Mouse (Mus musculus) forebrain, embryonic 11.5 days (tissue): Measurements from ENCODE around the gene Tvp23a. TPM values are rescaled to one million over a fixed set of nuclear protein-coding genes. Genes with fewer than 3 reads are reported as not detected.

Experiments used
- ATAC-seq: fragments of 200-750 bp; cut with Nextera tagmentation; replicated peaks from 2 replicates; pipeline ENCODE4 v1.8.0; 2017; ENCODE audit warnings: moderate TSS enrichment; ENCODE audit not compliant: low FRiP score
- DNase-seq: peaks from one replicate; pipeline ENCODE4 v3.0.0-alpha.2; 2017; ENCODE audit warnings: low spot score
- H3K27ac ChIP-seq: fragments of 300-500 bp; sonication (generic); 2 replicates; pipeline ENCODE4 v1.5.1; 2014; ENCODE audit warnings: low read depth, low read length
- H3K27me3 ChIP-seq: fragments of 300-500 bp; sonication (generic); 2 replicates; pipeline ENCODE4 v1.6.1; 2014; ENCODE audit warnings: mild to moderate bottlenecking, low read length, mixed read lengths; ENCODE audit not compliant: control insufficient read depth, insufficient read depth
- H3K36me3 ChIP-seq: fragments of 300-500 bp; sonication (generic); 2 replicates; pipeline ENCODE4 v1.6.1; 2014; ENCODE audit warnings: mild to moderate bottlenecking, low read length, moderate library complexity, mixed read lengths; ENCODE audit not compliant: control insufficient read depth, insufficient read depth
- H3K4me1 ChIP-seq: fragments of 300-500 bp; sonication (generic); replicated peaks from 2 replicates; pipeline ENCODE4 v1.6.1; 2014; ENCODE audit warnings: low read length, mixed read lengths; ENCODE audit not compliant: control insufficient read depth, insufficient read depth
- H3K4me2 ChIP-seq: fragments of 300-500 bp; sonication (generic); 2 replicates; pipeline ENCODE4 v1.6.1; 2014; ENCODE audit warnings: low read depth, mild to moderate bottlenecking, low read length, moderate library complexity, mixed read lengths; ENCODE audit not compliant: severe bottlenecking
- H3K4me3 ChIP-seq: fragments of 300-500 bp; sonication (generic); 2 replicates; pipeline ENCODE4 v1.5.1; 2014; ENCODE audit warnings: low read depth, low read length
- H3K9ac ChIP-seq: fragments of 300-500 bp; sonication (generic); 2 replicates; pipeline ENCODE4 v1.6.1; 2014; ENCODE audit warnings: low read length
- H3K9me3 ChIP-seq: fragments of 300-500 bp; sonication (generic); 2 replicates; pipeline ENCODE4 v1.6.1; 2016; ENCODE audit warnings: low read length, mixed read lengths; ENCODE audit not compliant: control insufficient read depth
- WGBS: fragments of 180-500 bp; shearing (Covaris S2); extraction: QIAGEN DNeasy Blood & Tissue Kit; methylation state at CpG from one replicate; pipeline ENCODE4 v1.1.7; 2014; 5-methylcytosine and 5-hydroxymethylcytosine counted together
- polyA plus RNA-seq: library from polyadenylated mRNA; unstranded; fragments of >200 nt; fragmentation: Nextera tagmentation; extraction: Ambion mirVana; gene quantifications from 2 replicates; pipeline ENCODE4 v1.2.1, GENCODE M21; 2014

The Tvp23a gene
- polyA plus RNA-seq, 1 experiment from 2014 or later, result 22.8 TPM

GRCm38 (mm10) chr16:10432387-10432786 is 14.8 kb downstream of the Tvp23a start:
- WGBS, result 86% methylated on average over 4 of the region's 4 CpGs
- ATAC-seq (no peak), DNase-seq (no peak)
- no peaks in the 10 kb centered on the region for H3K36me3 ChIP-seq
- H3K9me3 ChIP-seq, result no peaks in the 10 kb centered on the region
- H3K4me3 ChIP-seq, result no peak overlapping the region
- no peaks in the 10 kb centered on the region for H3K4me1 ChIP-seq
- H3K4me2 ChIP-seq, result no peak overlapping the region
- no peak overlapping the region for H3K27ac ChIP-seq
- no peaks in the 10 kb centered on the region for H3K27me3 ChIP-seq
- H3K9ac ChIP-seq, result no peak overlapping the region

- Histone ChIP-seq H3K36me3 (no peaks in the 10 kb centered on the region), H3K9me3 (no peaks in the 10 kb centered on the region), H3K27me3 (no peaks in the 10 kb centered on the region), H3K9ac (no peak overlapping the region), H3K4me2 (no peak overlapping the region), H3K4me3 (no peak overlapping the region), H3K27ac (no peak overlapping the region), H3K4me1 (no peaks in the 10 kb centered on the region)
- no peak for DNase-seq
- WGBS, result 81% methylated on average over 1 of the region's 1 CpGs
- ATAC-seq, result no peak
These were observed 15.3 kb downstream of the Tvp23a start for GRCm38 (mm10) chr16:10431911-10432310.

- Histone ChIP-seq H3K4me2 (no peak overlapping the region), H3K4me1 (no peaks in the 10 kb centered on the region), H3K4me3 (no peak overlapping the region), H3K27me3 (no peaks in the 10 kb centered on the region), H3K27ac (no peak overlapping the region), H3K9me3 (no peaks in the 10 kb centered on the region), H3K36me3 (peaks cover 8% of the 10 kb centered on the region; the same call in 1 of the 2 replicates), H3K9ac (no peak overlapping the region)
- ATAC-seq, result no peak
- no peak for DNase-seq
- 96% methylated on average over 9 of the region's 9 CpGs for WGBS
These were observed 26.6 kb downstream of the Tvp23a start for GRCm38 (mm10) chr16:10420447-10421054.

- 96% methylated on average over 9 of the region's 9 CpGs for WGBS
- Histone ChIP-seq H3K9ac (no peak overlapping the region), H3K4me1 (0 out of 2 replicates have a peak, but pooled peaks cover under 1% of the 10 kb centered on the region), H3K9me3 (no peaks in the 10 kb centered on the region), H3K27ac (no peak overlapping the region), H3K27me3 (no peaks in the 10 kb centered on the region), H3K4me3 (no peak overlapping the region), H3K4me2 (no peak overlapping the region), H3K36me3 (peaks cover 7% of the 10 kb centered on the region; the same call in 1 of the 2 replicates)
- DNase-seq (no peak), ATAC-seq (no peak)
These were observed 29.4 kb downstream of the Tvp23a start for GRCm38 (mm10) chr16:10417723-10418259.

GRCm38 (mm10) chr16:10416866-10417265 is 30.3 kb downstream of the Tvp23a start:
- Histone ChIP-seq H3K9ac (no peak overlapping the region), H3K36me3 (peaks cover 7% of the 10 kb centered on the region; the same call in 1 of the 2 replicates), H3K4me2 (no peak overlapping the region), H3K27ac (no peak overlapping the region), H3K27me3 (no peaks in the 10 kb centered on the region), H3K4me1 (peaks cover 4% of the 10 kb centered on the region; the same call in 1 of the 2 replicates), H3K9me3 (no peaks in the 10 kb centered on the region), H3K4me3 (no peak overlapping the region)
- ATAC-seq, result no peak
- 93% methylated on average over 4 of the region's 4 CpGs for WGBS
- no peak for DNase-seq

- H3K36me3 ChIP-seq, result peaks cover 5% of the 10 kb centered on the region; the same call in 1 of the 2 replicates
- H3K9ac ChIP-seq, result no peak overlapping the region
- H3K4me2 ChIP-seq, result no peak overlapping the region
- H3K27me3 ChIP-seq, result no peaks in the 10 kb centered on the region
- H3K4me3 ChIP-seq, result no peak overlapping the region
- ATAC-seq (no peak), DNase-seq (no peak)
- WGBS, result 71% methylated on average over 6 of the region's 6 CpGs
- H3K4me1 ChIP-seq, result peaks cover 6% of the 10 kb centered on the region; the same call in 1 of the 2 replicates
- no peaks in the 10 kb centered on the region for H3K9me3 ChIP-seq
- no peak overlapping the region for H3K27ac ChIP-seq
These were observed 31.2 kb downstream of the Tvp23a start for GRCm38 (mm10) chr16:10415976-10416375.

- peak within 1 kb of the TSS; percentile 87 for H3K9ac ChIP-seq
- 3% methylated on average over 56 of the region's 56 CpGs for WGBS
- DNase-seq, result peak; percentile 98
These were observed 35.1 kb downstream of the Tvp23a start, which contains the start of gene Nubp1 for GRCm38 (mm10) chr16:10411764-10412746. TSS of gene Nubp1 (plus strand) at chr16:10411948.

GRCm38 (mm10) chr16:10399160-10399559 is 48.0 kb downstream of the Tvp23a start:
- Histone ChIP-seq H3K4me3 (no peak overlapping the region), H3K27ac (no peak overlapping the region), H3K36me3 (no peaks in the 10 kb centered on the region), H3K4me2 (no peak overlapping the region), H3K9ac (no peak overlapping the region), H3K9me3 (no peaks in the 10 kb centered on the region), H3K4me1 (no peaks in the 10 kb centered on the region), H3K27me3 (peaks cover 6% of the 10 kb centered on the region; the same call in 1 of the 2 replicates)
- ATAC-seq (no peak), DNase-seq (peak; percentile 91)
- 31% methylated on average over 7 of the region's 7 CpGs for WGBS

More at GRCm38 (mm10) chr16:10411764-10412746, 35.1 kb downstream of the Tvp23a start, which contains the start of gene Nubp1:
- Histone ChIP-seq H3K36me3 (peaks cover 5% of the 10 kb centered on the region; the same call in 1 of the 2 replicates), H3K4me2 (peak within 1 kb of the TSS; percentile 65), H3K4me1 (peaks cover 6% of the 10 kb centered on the region; the same call in 1 of the 2 replicates), H3K27me3 (no peaks in the 10 kb centered on the region), H3K4me3 (peak within 1 kb of the TSS; percentile 69), H3K9me3 (no peaks in the 10 kb centered on the region), H3K27ac (peak within 1 kb of the TSS; percentile 90)
- peak; percentile 97 for ATAC-seq
